Mouse (Mus musculus): ENCODE data around the gene Ppp3r2.

The Ppp3r2 gene

DNA sequence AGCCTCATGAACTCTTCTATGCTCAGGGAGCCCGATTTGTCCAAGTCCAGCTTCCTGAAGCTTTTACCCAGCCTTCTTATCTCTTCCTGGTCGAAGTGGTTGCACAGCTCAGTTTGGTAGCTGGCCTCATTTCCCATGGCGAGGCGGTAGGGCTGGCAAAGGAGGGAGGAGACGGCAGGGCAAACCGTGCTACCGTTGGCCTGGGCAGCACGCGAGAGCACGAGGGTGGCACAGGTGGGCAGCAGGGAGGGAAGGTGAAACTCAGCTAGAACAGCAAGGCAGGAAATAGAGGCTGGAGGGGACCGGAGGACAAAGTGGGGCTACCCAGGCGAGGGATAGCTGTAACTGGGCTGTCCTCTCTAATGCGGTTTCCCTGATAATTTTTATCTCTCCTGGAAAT lies at the start of gene Ppp3r2:
Gene Ppp3r2 (minus strand): TSS at position 213 of the 400 bp plus-strand sequence.
- no peak for DNase-seq (ENCODE audit: low spot score)

DNA sequence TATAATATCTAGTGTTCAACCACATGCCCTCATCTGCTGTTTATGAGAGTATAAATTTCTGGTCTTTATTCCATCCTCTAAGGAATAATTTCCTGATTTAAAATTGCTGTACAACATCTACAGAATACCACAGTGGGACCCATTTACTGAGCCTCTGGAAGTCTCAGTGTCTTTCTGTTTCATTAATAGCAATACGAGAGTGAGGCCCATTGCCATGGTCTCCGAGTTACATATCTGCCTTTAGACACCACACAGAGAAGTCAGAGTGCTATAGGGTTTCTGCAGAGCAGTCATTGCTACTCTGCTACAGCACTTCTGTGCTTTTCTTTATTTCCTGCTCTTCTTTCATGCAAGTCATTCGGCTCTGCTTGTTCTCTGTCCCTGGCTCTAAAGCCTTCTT lies 47.5 kb upstream of the Ppp3r2 start:
- no peak for DNase-seq (ENCODE audit: low spot score)

DNA sequence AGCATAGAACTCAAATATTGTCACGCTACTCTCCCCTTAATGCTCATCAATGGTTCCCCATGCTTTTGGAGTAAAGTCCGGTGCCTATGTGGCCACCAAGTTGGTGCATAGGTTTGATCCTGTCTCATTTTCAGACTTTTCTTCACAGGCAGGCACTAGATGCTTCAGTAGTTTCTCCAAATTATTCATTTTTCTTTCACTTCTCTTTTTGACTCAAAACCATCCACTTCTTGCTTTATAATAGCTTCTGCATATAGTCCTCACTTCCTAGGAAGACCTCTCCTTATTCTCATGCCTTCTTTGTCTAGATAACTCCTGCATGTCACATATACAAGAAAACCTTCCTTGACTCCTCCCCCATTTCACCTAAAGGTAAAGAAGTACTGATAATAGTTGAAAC lies 42.1 kb upstream of the Ppp3r2 start:
- no peak for DNase-seq (ENCODE audit: low spot score)

DNA sequence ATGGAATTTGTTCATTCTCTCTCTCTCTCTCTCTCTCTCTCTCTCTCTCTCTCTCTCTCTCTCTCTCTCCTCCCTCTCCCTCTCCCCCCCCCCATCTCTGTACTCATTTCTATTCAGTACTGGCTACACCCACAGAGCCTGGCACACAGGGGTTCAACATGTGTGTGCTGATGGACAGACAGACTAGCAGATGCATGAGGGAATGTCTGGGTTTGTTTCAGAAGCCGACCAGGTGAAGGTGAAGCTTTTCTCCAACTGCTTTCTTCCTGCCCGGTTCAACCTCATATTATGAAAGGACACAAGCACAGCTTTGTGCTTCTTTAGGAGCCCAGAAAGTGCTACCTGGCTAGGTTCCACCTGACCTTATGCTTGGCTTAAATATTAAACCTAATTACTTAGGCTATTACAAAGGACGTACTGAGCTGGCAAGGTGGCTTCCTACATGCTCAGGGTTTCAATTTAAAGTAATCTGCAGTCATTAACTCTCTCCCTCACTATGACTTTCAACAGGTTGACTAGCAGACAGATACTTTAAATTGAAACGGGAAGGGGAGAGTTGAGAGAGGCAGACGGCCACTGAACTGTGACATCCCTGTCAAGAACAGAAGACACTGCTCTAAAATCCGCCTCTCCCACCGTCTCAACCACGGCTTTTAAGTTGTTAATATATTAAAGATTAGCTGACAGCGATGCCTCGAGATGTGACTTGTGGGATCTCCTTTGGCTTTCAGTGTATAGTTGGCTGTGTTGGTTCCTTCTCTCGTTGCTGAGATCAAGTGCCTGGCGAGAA lies 9.8 kb upstream of the Ppp3r2 start:
- no peak for DNase-seq (ENCODE audit: low spot score)

DNA sequence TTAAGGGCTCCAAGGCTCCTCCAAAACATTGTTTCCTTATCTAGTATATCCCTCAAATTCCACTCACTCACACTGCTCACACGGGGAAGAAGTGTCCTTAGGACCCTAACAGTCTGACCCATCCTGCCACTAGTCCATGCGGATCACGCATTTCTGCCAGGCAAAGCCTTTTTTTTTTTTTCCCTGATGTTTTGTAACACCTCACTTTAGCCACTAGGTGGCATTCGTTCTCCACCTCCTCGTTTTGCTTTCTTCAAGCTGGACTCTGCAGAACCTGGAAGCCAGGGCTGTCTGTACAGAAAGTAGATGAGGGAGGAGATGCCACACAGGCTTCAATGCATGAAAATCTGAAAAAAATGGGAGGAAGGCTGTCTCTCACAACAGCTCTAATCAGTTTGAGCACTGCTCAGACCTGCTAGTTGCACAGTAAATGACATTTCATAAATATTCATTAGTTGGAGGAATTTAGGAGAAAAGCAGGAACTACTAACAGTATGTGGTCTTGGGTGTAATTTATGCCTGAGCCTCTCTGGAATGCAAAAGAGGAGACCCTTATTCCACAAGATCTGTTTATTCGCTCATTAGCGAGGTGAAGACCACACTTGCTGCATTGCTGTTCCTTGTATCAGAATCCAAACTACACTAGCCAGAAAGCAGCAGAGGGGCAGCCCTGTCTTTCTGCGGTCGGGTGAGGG lies 6.9 kb upstream of the Ppp3r2 start:
- DNase-seq (ENCODE audit: low spot score) = peak; percentile 1

DNA sequence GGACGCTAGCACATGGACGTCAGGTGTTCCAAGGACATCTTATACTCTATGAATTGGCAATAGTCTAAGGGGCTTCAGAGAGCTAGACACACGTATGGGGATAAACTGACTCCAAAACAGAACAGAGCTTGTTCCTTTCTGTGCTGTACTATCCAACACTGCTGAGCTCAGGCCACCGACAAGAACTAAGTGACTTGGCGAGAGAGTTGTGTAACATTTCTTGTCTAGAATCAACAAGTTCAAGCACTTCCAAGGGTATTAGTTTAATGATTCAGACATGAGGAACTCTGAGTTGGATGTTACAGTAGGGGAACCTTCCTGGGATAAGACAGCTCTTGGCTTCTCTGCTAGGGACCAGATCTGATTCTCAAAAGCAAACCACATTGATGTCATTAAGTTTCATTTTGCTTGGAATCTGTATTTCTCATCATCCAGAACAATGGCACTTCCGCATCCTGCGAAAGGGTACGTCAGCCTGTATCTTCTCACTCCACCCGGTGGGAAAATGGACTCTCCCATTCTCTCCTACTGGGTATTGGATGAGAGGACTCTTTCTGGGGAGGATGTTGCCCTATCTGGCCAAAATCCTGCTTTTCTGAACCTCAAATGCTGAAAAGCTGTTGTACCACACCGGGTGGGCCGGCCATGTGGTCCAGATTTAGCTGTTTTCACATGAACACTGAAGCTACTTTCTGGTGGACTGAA lies 1.5 kb downstream of the Ppp3r2 start:
- no peak for DNase-seq (ENCODE audit: low spot score)

DNA sequence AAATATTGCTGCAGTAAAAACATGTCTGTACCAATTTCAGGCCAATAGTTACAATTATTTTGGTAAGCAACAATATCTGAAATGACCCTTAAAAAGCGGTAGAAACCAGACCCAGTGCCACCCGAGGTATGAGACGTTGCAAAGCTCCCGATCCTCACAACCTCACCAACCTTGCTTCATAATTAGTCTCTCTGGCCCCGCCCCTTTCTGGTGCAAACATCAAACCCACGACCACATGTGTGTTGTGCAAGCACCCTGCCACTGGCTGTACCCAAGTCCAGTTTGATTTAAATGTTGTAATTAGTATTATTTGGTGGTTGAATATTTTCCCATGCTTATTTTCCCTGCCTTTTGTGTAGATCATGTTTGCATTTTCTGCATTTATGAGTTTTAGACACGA lies 5.0 kb downstream of the Ppp3r2 start:
- no peak for DNase-seq (ENCODE audit: low spot score)

DNA sequence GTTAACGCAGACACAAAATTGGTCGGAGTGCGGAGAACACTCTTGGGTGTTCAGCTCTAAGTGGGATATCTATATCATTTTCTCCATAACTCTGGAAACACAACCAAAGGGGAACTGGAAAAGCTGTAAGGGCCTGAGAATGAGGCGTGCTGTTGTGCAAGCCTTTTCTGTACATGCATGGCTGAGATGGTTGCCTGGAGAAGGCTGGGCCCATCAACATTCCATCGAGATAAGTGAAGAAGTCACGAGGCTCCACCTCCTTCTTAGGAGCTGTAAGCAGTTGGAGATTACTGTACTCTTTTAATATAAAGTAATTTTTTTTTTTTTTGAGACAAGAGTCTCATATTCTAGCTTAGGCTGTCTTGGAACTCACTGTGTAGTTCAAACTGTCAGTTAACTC lies 5.8 kb downstream of the Ppp3r2 start:
- DNase-seq (ENCODE audit: low spot score) = no peak

DNA sequence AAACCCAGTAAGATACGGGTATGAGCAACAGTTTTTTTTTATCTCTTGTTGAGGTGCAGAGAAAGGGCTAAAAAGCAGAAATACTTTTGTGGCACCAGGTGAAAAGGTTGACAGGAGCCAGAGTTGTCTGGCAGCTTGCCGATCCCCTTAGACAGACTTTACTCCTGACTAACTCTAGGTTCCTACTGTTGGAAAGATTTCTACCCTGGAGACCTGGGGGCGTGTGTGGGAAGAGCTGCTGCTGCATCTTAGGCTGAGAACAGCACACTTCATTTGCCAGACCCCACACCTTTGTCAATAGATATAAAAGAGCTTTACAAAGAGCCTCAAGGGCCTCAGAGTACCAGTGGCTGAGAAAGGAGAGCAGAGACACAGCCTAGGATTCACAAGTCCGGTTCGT lies 17.0 kb downstream of the Ppp3r2 start:
- DNase-seq (ENCODE audit: low spot score) = no peak

DNA sequence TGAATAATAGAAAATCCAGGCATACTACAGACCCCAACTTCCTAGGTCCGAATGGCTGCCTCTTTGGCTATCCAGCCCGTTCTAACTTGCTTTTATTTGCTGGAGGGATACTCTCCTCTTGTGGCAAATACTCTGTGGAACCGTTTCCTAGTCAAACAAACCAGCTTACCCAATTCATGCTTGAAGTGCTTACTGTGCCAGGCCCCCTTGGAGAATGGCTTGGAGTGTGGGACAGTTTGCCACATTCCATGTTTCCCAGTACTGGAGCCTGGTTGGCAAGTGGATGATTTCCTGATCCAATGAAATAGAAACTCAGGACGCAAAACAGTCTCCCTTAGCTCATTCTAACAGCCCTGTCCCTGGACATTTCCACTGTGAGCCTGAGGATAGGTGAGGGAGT lies 19.6 kb downstream of the Ppp3r2 start:
- DNase-seq (ENCODE audit: low spot score) = no peak

DNA sequence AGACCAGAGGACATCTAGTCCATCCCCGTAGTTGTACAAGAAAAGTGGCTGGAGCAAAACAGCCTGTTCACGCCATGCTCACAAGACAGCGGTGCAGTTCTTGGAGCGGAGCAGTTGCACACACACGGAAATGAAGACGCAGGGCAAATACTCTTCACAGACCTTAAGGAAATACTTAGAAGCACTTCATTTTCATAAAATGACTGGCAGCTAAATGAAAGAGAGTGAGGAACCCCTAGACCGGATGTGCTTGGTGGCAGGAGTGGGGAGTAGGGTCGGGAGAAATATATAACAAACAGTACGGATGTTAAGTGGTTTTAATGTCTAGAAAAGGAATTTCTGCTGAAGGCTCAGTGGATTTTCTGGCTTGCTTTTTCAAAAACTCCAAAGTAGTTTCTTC lies 20.2 kb downstream of the Ppp3r2 start:
- no peak for DNase-seq (ENCODE audit: low spot score)

DNA sequence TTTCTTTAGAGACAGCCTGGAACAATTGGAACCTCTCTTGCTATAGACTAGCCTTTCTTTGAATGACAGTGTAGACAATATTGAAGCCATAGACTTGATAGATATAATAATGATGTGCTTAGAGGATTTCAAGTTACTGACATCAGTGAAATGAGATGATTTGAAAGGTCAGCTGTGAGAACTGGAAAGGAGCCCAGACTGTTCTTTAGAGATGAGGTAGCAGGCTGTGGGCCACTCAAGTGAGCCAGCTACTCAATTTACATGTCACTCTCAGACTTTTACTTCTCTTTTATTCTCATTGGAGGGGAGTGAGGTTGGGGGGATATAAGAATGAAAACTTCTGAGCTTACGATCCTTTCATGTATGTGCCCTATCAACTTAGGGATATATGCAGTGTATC lies 22.4 kb downstream of the Ppp3r2 start:
- DNase-seq (ENCODE audit: low spot score) = no peak

DNA sequence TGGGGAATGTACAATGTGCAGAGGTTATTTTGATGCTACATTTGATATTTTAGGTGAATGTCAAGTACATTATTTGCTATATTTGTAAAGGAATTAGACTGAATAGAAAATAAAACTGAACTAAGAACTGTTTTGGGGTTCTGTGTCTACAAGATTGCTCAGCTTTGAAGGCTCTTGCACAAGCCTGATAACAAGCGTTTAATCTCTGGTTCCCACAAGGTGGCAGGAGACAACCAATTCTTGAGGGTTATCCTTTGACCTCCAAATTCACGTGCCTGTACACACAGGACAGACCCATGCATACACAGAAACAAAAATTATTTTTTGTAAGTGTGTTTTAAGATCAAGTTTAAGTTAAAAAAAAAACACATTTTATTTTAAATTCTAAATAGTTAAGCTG lies 41.9 kb downstream of the Ppp3r2 start:
- no peak for DNase-seq (ENCODE audit: low spot score)

DNA sequence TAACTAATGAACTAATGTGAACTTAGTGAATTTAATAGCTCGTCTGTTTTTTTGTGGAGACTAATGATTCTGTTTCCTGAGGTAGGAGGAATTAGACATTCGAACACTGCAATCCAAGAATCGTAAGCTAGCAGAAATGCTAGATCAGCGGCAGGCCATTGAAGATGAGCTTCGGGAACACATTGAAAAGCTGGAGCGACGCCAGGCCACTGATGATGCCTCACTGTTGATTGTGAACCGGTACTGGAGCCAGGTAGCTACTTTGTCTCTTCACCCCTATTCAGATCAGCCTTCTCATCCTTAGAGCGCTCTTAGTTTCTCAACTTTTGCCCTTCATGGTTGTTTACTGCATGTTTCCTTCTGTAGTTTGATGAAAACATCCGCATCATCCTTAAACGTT lies 44.0 kb downstream of the Ppp3r2 start:
- no peak for DNase-seq (ENCODE audit: low spot score)

DNA sequence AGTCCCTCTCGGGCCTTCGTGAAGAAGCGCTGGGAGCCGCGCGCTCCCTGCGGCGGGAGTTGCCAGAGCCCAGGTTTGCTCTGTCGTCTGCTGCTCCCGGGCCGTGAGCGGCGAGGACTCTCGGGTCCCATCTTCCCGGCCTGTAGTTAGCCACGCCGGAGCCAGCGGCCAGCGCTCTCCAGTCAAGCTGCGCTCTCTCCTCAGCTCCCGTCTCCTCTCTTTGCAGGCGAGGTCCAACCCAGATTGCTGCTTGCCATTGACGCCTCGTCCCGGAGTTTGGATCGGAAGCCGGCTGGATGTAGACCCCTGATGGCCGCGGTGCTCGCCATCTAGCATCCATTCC lies 49.7 kb downstream of the Ppp3r2 start:
- no peak for DNase-seq (ENCODE audit: low spot score)

DNA sequence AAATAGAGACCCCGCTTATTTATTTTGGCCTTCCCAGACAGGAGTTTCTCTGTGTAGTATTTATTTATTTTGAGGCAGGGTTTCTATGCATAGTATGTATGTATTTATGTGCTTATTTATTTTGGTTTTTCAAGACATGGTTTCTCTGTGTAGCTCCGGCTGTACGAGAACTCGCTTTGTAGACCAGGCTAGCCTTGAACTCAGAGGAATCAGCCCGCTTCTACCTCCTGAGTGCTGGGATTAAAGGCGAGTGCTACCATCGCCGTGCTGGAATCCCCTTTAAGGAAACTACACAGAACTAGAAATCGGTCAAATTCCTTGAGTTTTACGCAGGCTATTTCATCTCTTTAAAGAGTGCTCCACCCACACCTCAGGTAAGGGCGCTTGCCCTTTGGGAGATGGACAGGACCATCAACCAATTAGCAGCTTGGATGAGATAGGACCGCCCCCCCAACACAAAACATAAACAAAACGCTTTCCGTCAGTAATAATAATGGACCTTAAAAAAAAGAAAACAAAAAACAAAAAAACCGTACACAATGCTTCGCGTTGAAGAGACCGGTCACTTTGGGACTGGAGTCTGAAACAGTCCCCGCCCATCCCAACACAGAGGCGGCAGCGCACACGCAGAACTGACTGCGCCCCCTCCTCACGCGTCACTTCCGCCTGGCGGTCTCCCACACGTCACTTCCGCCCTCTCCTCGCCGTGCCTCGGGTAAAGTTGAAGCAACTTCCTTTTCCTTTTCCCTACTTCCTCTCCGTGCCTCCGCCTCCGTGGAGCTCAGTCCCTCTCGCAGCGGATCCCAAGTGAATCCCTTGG lies 50.3 kb downstream of the Ppp3r2 start, which contains the start of gene Rnf20:
Gene Rnf20 (plus strand): TSS at position 688 of the 820 bp plus-strand sequence.
- DNase-seq (ENCODE audit: low spot score) = peak; percentile 91

DNA sequence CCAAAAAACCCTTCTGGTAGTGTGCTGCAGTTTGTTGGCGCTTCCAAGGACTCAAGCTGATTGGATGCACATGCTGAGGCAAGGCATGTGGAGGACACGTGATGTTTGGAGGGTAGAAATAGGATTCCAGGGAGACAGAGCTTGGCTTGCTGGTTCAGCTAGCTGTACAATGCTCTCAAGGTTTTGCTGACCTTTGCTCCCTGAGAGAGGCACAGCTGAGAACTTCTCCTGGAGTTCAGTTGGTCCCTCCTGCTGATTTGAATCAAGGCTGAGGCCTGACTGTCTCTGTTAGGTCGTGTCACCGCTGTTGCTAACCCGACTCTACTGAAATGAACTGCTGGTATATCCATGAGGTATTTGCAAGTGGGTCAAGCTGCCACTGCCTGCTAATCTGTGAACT lies 52.9 kb downstream of the Ppp3r2 start:
- DNase-seq (ENCODE audit: low spot score) = no peak

All from spleen, adult 12 weeks (tissue).